Mouse (Mus musculus) myocyte (in vitro differentiated cells): Measurements from ENCODE around the gene Smyd4. TPM values are rescaled to one million over a fixed set of nuclear protein-coding genes. Genes with fewer than 3 reads are reported as not detected.

Experiments
- H3K27me3 ChIP-seq: one replicate; pipeline ENCODE4 v1.6.1; 2011; ENCODE audit not compliant: control insufficient read depth, insufficient read depth, insufficient read length
- H3K36me3 ChIP-seq: one replicate; pipeline ENCODE4 v1.6.1; 2011; ENCODE audit not compliant: control insufficient read depth, insufficient read depth
- H3K4me2 ChIP-seq: one replicate; pipeline ENCODE4 v1.6.1; 2011; ENCODE audit warnings: low read depth, control low read depth
- H3K4me3 ChIP-seq: one replicate; pipeline ENCODE4 v1.5.1; 2011; ENCODE audit warnings: mild to moderate bottlenecking, control low read depth, moderate library complexity
- H3K79me2 ChIP-seq: one replicate; pipeline ENCODE4 v1.6.1; 2011; ENCODE audit not compliant: control insufficient read depth, insufficient read depth
- H3ac ChIP-seq: one replicate; pipeline ENCODE4 v1.6.1; 2011; ENCODE audit not compliant: control insufficient read depth, insufficient read length
- CEBPB ChIP-seq: IDR thresholded peaks from 2 replicates; pipeline ENCODE4 v1.6.1; 2011; ENCODE audit warnings: mild to moderate bottlenecking, moderate library complexity; ENCODE audit not compliant: poor library complexity, insufficient read depth, severe bottlenecking
- E2F4 ChIP-seq: IDR thresholded peaks from one replicate; pipeline ENCODE4 v1.6.1; 2011; ENCODE audit warnings: mild to moderate bottlenecking, control low read depth, moderate library complexity; ENCODE audit not compliant: insufficient read depth
- MAX ChIP-seq: IDR thresholded peaks from one replicate; pipeline ENCODE4 v1.6.1; 2011; ENCODE audit warnings: low read depth, mild to moderate bottlenecking, control low read depth
- MYOD1 ChIP-seq, 3 experiments: IDR thresholded peaks; one replicate each; pipeline ENCODE4 v1.6.1; 2011; ENCODE audit warnings: control low read depth in 2 of 3, low read depth in 2 of 3, mild to moderate bottlenecking in 2 of 3, moderate library complexity in 1 of 3; ENCODE audit not compliant: insufficient read length in 2 of 3, control insufficient read depth in 1 of 3
- MYOG ChIP-seq, 3 experiments: IDR thresholded peaks; one replicate each; pipeline ENCODE4 v1.6.1; 2011; ENCODE audit warnings: control low read depth in 2 of 3, low read depth in 2 of 3, mild to moderate bottlenecking in 2 of 3; ENCODE audit not compliant: insufficient read length in 2 of 3, control insufficient read depth in 1 of 3, insufficient read depth in 1 of 3
- POLR2A ChIP-seq: IDR thresholded peaks from one replicate; pipeline ENCODE4 v1.6.1; 2011; ENCODE audit warnings: low read depth, mild to moderate bottlenecking, control low read depth, moderate library complexity; ENCODE audit not compliant: insufficient read length
- POLR2AphosphoS2 ChIP-seq: IDR thresholded peaks from one replicate; pipeline ENCODE4 v1.6.1; 2011; ENCODE audit warnings: low read depth, control low read depth; ENCODE audit not compliant: insufficient read length
- REST ChIP-seq: IDR thresholded peaks from one replicate; pipeline ENCODE4 v1.6.1; 2011; ENCODE audit warnings: mild to moderate bottlenecking, control low read depth, moderate library complexity; ENCODE audit not compliant: insufficient read depth, insufficient read length
- SRF ChIP-seq: IDR thresholded peaks from one replicate; pipeline ENCODE4 v1.6.1; 2011; ENCODE audit warnings: low read depth; ENCODE audit not compliant: control insufficient read depth, insufficient read length
- TCF12 ChIP-seq: IDR thresholded peaks from one replicate; pipeline ENCODE4 v1.6.1; 2011; ENCODE audit warnings: mild to moderate bottlenecking, control low read depth; ENCODE audit not compliant: poor library complexity, insufficient read depth, severe bottlenecking
- TCF3 ChIP-seq: IDR thresholded peaks from one replicate; pipeline ENCODE4 v1.6.1; 2011; ENCODE audit warnings: low read depth, control low read depth; ENCODE audit not compliant: insufficient read length
- USF1 ChIP-seq: IDR thresholded peaks from one replicate; pipeline ENCODE4 v1.6.1; 2011; ENCODE audit warnings: low read depth, mild to moderate bottlenecking, control low read depth, moderate library complexity
- polyA plus RNA-seq: library from polyadenylated mRNA; unstranded; fragments of >200 nt; fragmentation: generic; extraction: Trizol; gene quantifications from one replicate; pipeline ENCODE4 v1.2.1, GENCODE M21; 2012; ENCODE audit warnings: missing spikeins

The Smyd4 gene
- polyA plus RNA-seq, 1 experiment = 6.9 TPM

GRCm38 (mm10) chr11:75439363-75439762, 91.1 kb downstream of the Smyd4 start, which contains the start of gene Serpinf2:
Serpinf2 (minus strand) TSS chr11:75439591.
- Histone ChIP-seq H3K36me3 (peaks cover 17% of the 10 kb centered on the region), H3K4me2 (no peak within 1 kb of the TSS), H3ac (no peak within 1 kb of the TSS), H3K4me3 (no peak within 1 kb of the TSS), H3K79me2 (no peaks in the 10 kb centered on the region), H3K27me3 (no peaks in the 10 kb centered on the region)
- TF ChIP-seq CEBPB (no peak), USF1 (no peak), REST (no peak), POLR2A (no peak), TCF3 (no peak), MAX (no peak), SRF (no peak), E2F4 (no peak), POLR2AphosphoS2 (no peak), MYOD1 (IDR thresholded peaks at IDR 0.05; ENCODE audit: control insufficient read depth in 1 of 3, insufficient read length in 2 of 3, low read depth in 2 of 3) (no peak)

GRCm38 (mm10) chr11:75439951-75440350, 91.7 kb downstream of the Smyd4 start:
- Histone ChIP-seq H3K27me3 (no peaks in the 10 kb centered on the region), H3K36me3 (peaks cover 17% of the 10 kb centered on the region), H3K4me3 (no peak overlapping the region), H3K79me2 (no peaks in the 10 kb centered on the region), H3ac (no peak overlapping the region), H3K4me2 (no peak overlapping the region)
- TF ChIP-seq SRF (no peak), MYOG (IDR thresholded peaks at IDR 0.05; ENCODE audit: control insufficient read depth in 1 of 3, insufficient read depth in 1 of 3, insufficient read length in 2 of 3, low read depth in 2 of 3) (no peak), E2F4 (no peak), CEBPB (no peak)

DNA sequence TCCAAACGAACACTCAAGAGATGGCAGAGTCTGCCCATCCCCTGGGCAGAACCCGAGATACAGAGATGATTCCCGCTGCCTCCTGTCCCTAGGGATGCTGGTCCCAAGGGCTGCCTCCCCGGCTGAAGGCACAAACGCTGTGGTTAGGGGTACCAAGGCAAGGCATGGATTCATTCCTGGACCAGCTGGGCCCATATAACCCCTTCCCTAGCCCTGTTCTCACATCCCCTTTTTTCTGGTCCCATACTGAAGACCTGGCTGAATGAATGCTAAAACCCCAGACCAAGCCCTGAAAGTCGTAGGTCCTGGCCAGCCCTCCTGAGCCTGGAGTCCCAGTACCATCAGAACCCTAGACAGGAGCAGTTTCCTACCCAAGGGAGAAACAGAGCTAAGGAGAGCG, 92.8 kb downstream of the Smyd4 start:
- H3K36me3 ChIP-seq = peaks cover 17% of the 10 kb centered on the region
- H3K4me2 ChIP-seq = no peak overlapping the region
- H3K4me3 ChIP-seq = no peak overlapping the region
- TF ChIP-seq E2F4 = no peak
- H3K79me2 ChIP-seq = no peaks in the 10 kb centered on the region
- no peak overlapping the region for H3ac ChIP-seq
- no peaks in the 10 kb centered on the region for H3K27me3 ChIP-seq

GRCm38 (mm10) chr11:75441601-75442000, 93.4 kb downstream of the Smyd4 start:
- Histone ChIP-seq H3K4me3 (no peak overlapping the region), H3K27me3 (no peaks in the 10 kb centered on the region), H3ac (no peak overlapping the region), H3K4me2 (no peak overlapping the region), H3K79me2 (no peaks in the 10 kb centered on the region), H3K36me3 (peaks cover 17% of the 10 kb centered on the region)
- no peak for TF ChIP-seq TCF12
- TF ChIP-seq REST = no peak
- TF ChIP-seq USF1 = no peak
- no peak for TF ChIP-seq TCF3
- TF ChIP-seq SRF = no peak
- no peak for TF ChIP-seq MAX
- no peak for TF ChIP-seq MYOG (IDR thresholded peaks at IDR 0.05; ENCODE audit: control insufficient read depth in 1 of 3, insufficient read depth in 1 of 3, insufficient read length in 2 of 3, low read depth in 2 of 3)
- TF ChIP-seq POLR2AphosphoS2 = no peak
- no peak for TF ChIP-seq E2F4
- no peak for TF ChIP-seq MYOD1 (IDR thresholded peaks at IDR 0.05; ENCODE audit: control insufficient read depth in 1 of 3, insufficient read length in 2 of 3, low read depth in 2 of 3)
- no peak for TF ChIP-seq CEBPB
- no peak for TF ChIP-seq POLR2A

GRCm38 (mm10) chr11:75443711-75444110, 95.5 kb downstream of the Smyd4 start:
- no peak for TF ChIP-seq USF1
- no peak for TF ChIP-seq MAX
- TF ChIP-seq TCF3 = no peak
- TF ChIP-seq POLR2A = no peak
- TF ChIP-seq E2F4 = no peak
- no peak for TF ChIP-seq MYOD1 (IDR thresholded peaks at IDR 0.05; ENCODE audit: control insufficient read depth in 1 of 3, insufficient read length in 2 of 3, low read depth in 2 of 3)
- no peak for TF ChIP-seq SRF
- no peak for TF ChIP-seq TCF12
- TF ChIP-seq POLR2AphosphoS2 = no peak
- Histone ChIP-seq H3K4me3 (no peak overlapping the region), H3K36me3 (peaks cover 22% of the 10 kb centered on the region)

GRCm38 (mm10) chr11:75448575-75448974, 100.3 kb downstream of the Smyd4 start:
- Histone ChIP-seq H3K4me3 (no peak overlapping the region), H3K4me2 (no peak overlapping the region), H3K79me2 (peaks cover 9% of the 10 kb centered on the region), H3ac (no peak overlapping the region), H3K27me3 (no peaks in the 10 kb centered on the region), H3K36me3 (peaks cover 5% of the 10 kb centered on the region)
- no peak for TF ChIP-seq USF1
- TF ChIP-seq MAX = no peak
- no peak for TF ChIP-seq TCF12
- TF ChIP-seq REST = no peak
- TF ChIP-seq CEBPB = no peak
- TF ChIP-seq MYOG (IDR thresholded peaks at IDR 0.05; ENCODE audit: control insufficient read depth in 1 of 3, insufficient read depth in 1 of 3, insufficient read length in 2 of 3, low read depth in 2 of 3) = no peak
- TF ChIP-seq POLR2A = no peak
- no peak for TF ChIP-seq TCF3
- TF ChIP-seq E2F4 = no peak
- TF ChIP-seq MYOD1 (IDR thresholded peaks at IDR 0.05; ENCODE audit: control insufficient read depth in 1 of 3, insufficient read length in 2 of 3, low read depth in 2 of 3) = no peak

More at GRCm38 (mm10) chr11:75443711-75444110, 95.5 kb downstream of the Smyd4 start:
- H3ac ChIP-seq = no peak overlapping the region
- no peaks in the 10 kb centered on the region for H3K79me2 ChIP-seq
- no peak overlapping the region for H3K4me2 ChIP-seq
- no peaks in the 10 kb centered on the region for H3K27me3 ChIP-seq
